11 mouse cellular contexts compared by ENCODE assay signal in the genomic region with DNA sequence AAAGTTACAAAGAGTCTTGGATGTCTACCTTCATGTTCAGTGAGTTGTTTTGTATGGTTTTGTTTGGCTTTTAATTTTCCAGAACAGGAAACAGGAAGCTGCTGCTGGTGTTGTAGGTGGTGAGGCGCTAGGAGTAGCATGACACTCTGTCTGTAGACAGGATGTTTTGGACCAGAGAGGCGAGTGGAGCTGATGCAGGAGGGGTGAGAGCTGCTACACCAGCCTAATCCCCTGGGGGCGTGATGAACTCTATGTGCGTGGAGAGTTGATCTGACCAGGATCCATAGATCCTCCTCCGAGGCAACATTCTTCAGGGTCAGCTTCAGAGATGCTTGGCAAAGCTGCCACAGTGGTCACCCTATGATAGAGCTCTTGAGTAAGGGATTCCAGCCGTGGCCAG. TPM values are rescaled to one million over a fixed set of nuclear protein-coding genes. Genes with fewer than 3 reads are reported as not detected.
A peak's percentile ranks its signal among the peaks of the same experiment; 100 is the strongest.
DNase-seq lines count a peak whose midpoint lies in the region; ATAC-seq and TF ChIP-seq lines count a peak whose summit lies in the region.
"Had no signal": no experiment of that assay in that cellular context is flagged by ENCODE, and none has a peak within 500 bp of the region (broad histone marks: within the 10 kb centered on the region; RNA-seq: fewer than 3 reads in every experiment).

No protein-coding gene starts in this region.

- H3K36me3 ChIP-seq in heart, embryonic 14.5 days (ENCODE audit: control insufficient read depth, insufficient read depth, low read length): no peaks in the 10 kb centered on the region
- no peaks in the 10 kb centered on the region for H3K36me3 ChIP-seq in lung, embryonic 16.5 days (ENCODE audit: control insufficient read depth, insufficient read depth, low read length)
- H3K36me3 ChIP-seq: embryonic facial prominence, embryonic 12.5 days; limb, embryonic 10.5 days had no signal

- H3K9ac ChIP-seq in heart, embryonic 14.5 days (ENCODE audit: low read length): no peak overlapping the region
- no peak overlapping the region for H3K9ac ChIP-seq in lung, embryonic 16.5 days (ENCODE audit: low read length)
- H3K9ac ChIP-seq: embryonic facial prominence, embryonic 12.5 days had no signal

- intact Hi-C loops in heart, postnatal 25 days (cut with DNase I): loop anchor here (2.0 kb wide), 1 partner anchor 24 kb away; no protein-coding TSS in a partner anchor
- intact Hi-C loops in left cerebral cortex, adult 2 months (cut with DNase I): no loop called here

- H3K4me2 ChIP-seq in heart, embryonic 14.5 days (ENCODE audit: low read length): no peak overlapping the region
- H3K4me2 ChIP-seq in lung, embryonic 16.5 days (ENCODE audit: low read depth, low read length): no peak overlapping the region
- H3K4me2 ChIP-seq: embryonic facial prominence, embryonic 12.5 days had no signal

- peaks cover 0 to 4% of the 10 kb centered on the region in 2 experiments; a peak in 2 of 4 replicates for H3K4me1 ChIP-seq in heart, embryonic 14.5 days (ENCODE audit: control insufficient read depth in 2 of 2, insufficient read depth in 2 of 2, low read length in 2 of 2)
- H3K4me1 ChIP-seq in lung, embryonic 16.5 days (replicated peaks; ENCODE audit: control insufficient read depth, insufficient read depth, low read length): no peaks in the 10 kb centered on the region; the same call in 1 of the 2 replicates
- H3K4me1 ChIP-seq: embryonic facial prominence, embryonic 12.5 days had no signal

- H3K27me3 ChIP-seq in heart, embryonic 14.5 days (ENCODE audit: control insufficient read depth, insufficient read depth, low read length): peaks cover 11% of the 10 kb centered on the region; the same call in 1 of the 2 replicates
- H3K27me3 ChIP-seq in lung, embryonic 16.5 days (ENCODE audit: control insufficient read depth, insufficient read depth, low read depth, low read length): no peaks in the 10 kb centered on the region
- H3K27me3 ChIP-seq: embryonic facial prominence, embryonic 12.5 days had no signal

- peak; percentile 31; the same call in 1 of the 2 replicates for ATAC-seq in heart, embryonic 14.5 days (ENCODE audit: insufficient number of reproducible peaks, insufficient read depth, low FRiP score, low read depth)
- ATAC-seq in lung, embryonic 16.5 days (ENCODE audit: low read depth): peak; percentile 41; the same call in 1 of the 2 replicates
- ATAC-seq in monocyte, adult 5-6 weeks (replicated peaks; ENCODE audit: insufficient number of reproducible peaks, low FRiP score, low TSS enrichment, poor library complexity, severe bottlenecking): no peak

- no peaks in the 10 kb centered on the region for H3K9me3 ChIP-seq in heart, embryonic 14.5 days (ENCODE audit: control insufficient read depth, low read length)
- H3K9me3 ChIP-seq in lung, embryonic 16.5 days (ENCODE audit: control insufficient read depth, low read length): no peaks in the 10 kb centered on the region
- H3K9me3 ChIP-seq: embryonic facial prominence, embryonic 12.5 days; limb, embryonic 10.5 days had no signal

- H3K27ac ChIP-seq in heart, embryonic 14.5 days (replicated peaks in 1 of 2; ENCODE audit: control insufficient read depth in 1 of 2, insufficient read depth in 1 of 2, low read depth in 2 of 2, low read length in 2 of 2): no peak overlapping the region
- H3K27ac ChIP-seq in lung, embryonic 16.5 days (ENCODE audit: low read length): peak overlapping the region; percentile 34
- H3K27ac ChIP-seq in left cerebral cortex, adult 2 months: no peak overlapping the region; the same call in 1 of the 2 replicates
- H3K27ac ChIP-seq: embryonic facial prominence, embryonic 12.5 days; limb, embryonic 10.5 days; macrophage had no signal

- no peak for TF ChIP-seq CTCF in left cerebral cortex, adult 2 months (IDR thresholded peaks at IDR 0.05)

- WGBS in heart, embryonic 14.5 days: 46% methylated on average over 6 of the region's 6 CpGs
- WGBS in lung, embryonic 16.5 days: 48% methylated on average over 6 of the region's 6 CpGs

- H3K4me3 ChIP-seq in heart, embryonic 14.5 days (ENCODE audit: control insufficient read depth in 1 of 2, insufficient read depth in 1 of 2, low read depth in 1 of 2, low read length in 2 of 2): no peak overlapping the region
- H3K4me3 ChIP-seq in lung, embryonic 16.5 days (ENCODE audit: low read length): no peak overlapping the region
- H3K4me3 ChIP-seq in left cerebral cortex, adult 2 months: no peak overlapping the region
- H3K4me3 ChIP-seq: embryonic facial prominence, embryonic 12.5 days; limb, embryonic 10.5 days had no signal

- DNase-seq in kidney, adult 11 months: peak; percentile 52
- DNase-seq in kidney, adult 18-20 months: no peak
- peak; percentile 16 for DNase-seq in heart, postnatal 25 days (ENCODE audit: low spot score)
- DNase-seq in left cerebral cortex, adult 2 months (ENCODE audit: extremely low spot score in 1 of 2, low spot score in 2 of 2): no peak
- DNase-seq in layer of hippocampus, postnatal 14 days (ENCODE audit: low spot score in 2 of 2): no peak

RNA-seq across cellular contexts. Expression of gene Wscd1, which starts 25.3 kb away (rescaled TPM):
- 3.7 TPM in 2 replicates for polyA plus RNA-seq in heart, embryonic 14.5 days (2014; fragmentation: Nextera tagmentation; extraction: Ambion mirVana)
- total RNA-seq in heart, postnatal 25 days (2021): 10 to 100 TPM in 1 of 2 experiments, 1 to 10 TPM in 1; 8.6 to 12.6 TPM
- 11.4 and 11.8 TPM in 2 replicates for polyA plus RNA-seq in lung, embryonic 16.5 days (2015; fragmentation: Nextera tagmentation; extraction: Ambion mirVana)
- 10 to 100 TPM; 53.9 to 60.1 TPM for total RNA-seq in left cerebral cortex, adult 2 months (2021)
- 100 to 1,000 TPM; 101 to 107 TPM for total RNA-seq in layer of hippocampus, postnatal 14 days (2021)
- total RNA-seq in monocyte, adult 5-6 weeks (2017): not detected in 3 replicates
- polyA plus RNA-seq: macrophage had no signal

Comparison
In these comparisons a context has a peak if more than half of its experiments do, and no peak if none do; other contexts are left out.
1. DNase-seq: peak in kidney, adult 11 months (single experiment) and heart, postnatal 25 days (single experiment); none in kidney, adult 18-20 months (single experiment), left cerebral cortex, adult 2 months (0 of 2) and layer of hippocampus, postnatal 14 days (0 of 2).